Mouse (Mus musculus): Measurements from ENCODE around the gene Cyp11a1.

GRCm38 (mm10) chr9:57965281-57966185, 40.7 kb upstream of the Cyp11a1 start:
- no peak for TF ChIP-seq POLR2A (IDR thresholded peaks at IDR 0.05; ENCODE audit: extremely low read depth, insufficient read depth, low read length)
- TF ChIP-seq CTCF (IDR thresholded peaks at IDR 0.05; ENCODE audit: extremely low read depth, insufficient read depth, low read length) = no peak
